Comparison of ENCODE assay signal across 10 mouse cellular contexts in the genomic region with DNA sequence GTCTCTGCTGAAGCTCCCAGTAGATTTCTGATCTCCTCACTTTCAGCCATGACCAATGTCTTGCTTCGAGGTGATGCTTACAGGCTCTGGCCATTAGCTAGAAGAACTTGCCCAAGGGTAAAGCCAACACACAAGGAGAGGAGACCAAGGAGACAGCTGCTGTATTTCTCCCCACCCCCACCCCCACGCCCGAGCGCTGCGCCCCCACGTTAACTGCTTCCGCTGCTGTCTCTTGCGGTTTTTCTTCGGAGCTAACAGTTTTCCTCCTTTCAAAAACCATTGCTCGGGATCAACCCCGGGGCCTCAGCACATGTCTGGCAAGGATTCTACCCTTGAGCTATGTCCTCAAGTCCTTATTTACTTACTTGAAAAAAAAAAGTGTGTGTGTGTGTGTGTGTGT.
"Had no signal": no experiment of that assay in that cellular context is flagged by ENCODE, and none has a peak within 500 bp of the region (broad histone marks: within the 10 kb centered on the region; RNA-seq: fewer than 3 reads in every experiment).

No protein-coding gene starts in this region.

- DNase-seq: kidney, adult 9 months; liver, embryonic 13.5 days; lung, adult 18-20 months; lung, postnatal 36 days; right cerebral cortex, postnatal 14 days had no signal

- H3K36me3 ChIP-seq: limb, embryonic 12.5 days; liver, embryonic 13.5 days; midbrain, embryonic 15.5 days had no signal

- ATAC-seq: intestine, postnatal 0 days had no signal

- H3K4me1 ChIP-seq: limb, embryonic 12.5 days; midbrain, embryonic 15.5 days had no signal

- H3K4me3 ChIP-seq: layer of hippocampus, adult 2 months; limb, embryonic 12.5 days; liver, embryonic 13.5 days; midbrain, embryonic 15.5 days had no signal

- H3K4me2 ChIP-seq: limb, embryonic 12.5 days; midbrain, embryonic 15.5 days had no signal

- H3K27ac ChIP-seq: kidney, postnatal 0 days; layer of hippocampus, adult 2 months; limb, embryonic 12.5 days; liver, embryonic 13.5 days; midbrain, embryonic 15.5 days had no signal

- H3K9ac ChIP-seq: limb, embryonic 12.5 days; liver, embryonic 13.5 days; midbrain, embryonic 15.5 days had no signal

- H3K27me3 ChIP-seq: limb, embryonic 12.5 days; liver, embryonic 13.5 days had no signal

- H3K9me3 ChIP-seq: limb, embryonic 12.5 days; liver, embryonic 13.5 days; midbrain, embryonic 15.5 days had no signal
